Mouse (Mus musculus) thymus, adult 18-20 months (tissue): ENCODE results near the gene Dact1.

Experiments used
- DNase-seq, 2 experiments: peaks; one replicate each; pipeline ENCODE4 v3.0.0; 2022; ENCODE audit warnings: mixed read lengths in 2 of 2

The Dact1 gene

DNA sequence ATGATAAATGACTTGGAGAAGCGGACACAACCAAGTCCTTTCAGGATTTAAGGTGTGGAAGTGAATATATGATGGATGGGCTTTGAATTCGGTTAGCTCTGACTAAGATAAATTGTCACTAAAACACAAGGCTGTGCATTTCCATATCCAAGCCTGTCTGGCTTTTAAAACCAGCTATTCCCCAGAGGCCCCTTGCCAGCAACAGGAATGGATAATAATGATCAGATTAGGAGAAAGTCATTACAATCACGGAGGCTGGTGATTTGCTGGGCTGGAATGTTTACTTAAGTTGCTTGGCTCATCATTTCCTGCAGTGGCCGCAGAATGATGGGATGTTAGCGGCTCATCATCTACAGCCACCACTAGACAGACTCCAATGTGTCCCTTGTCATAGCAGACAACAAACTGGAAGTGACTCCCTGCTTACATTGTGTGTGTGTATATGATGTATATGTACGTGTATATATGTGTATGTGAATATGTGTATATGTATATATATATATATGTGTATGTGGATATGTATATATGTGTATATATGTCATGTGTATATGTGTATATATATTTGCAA, 28.3 kb downstream of the Dact1 start:
- no peak for DNase-seq

GRCm38 (mm10) chr12:71339142-71339848, 29.6 kb downstream of the Dact1 start:
- no peak for DNase-seq

DNA sequence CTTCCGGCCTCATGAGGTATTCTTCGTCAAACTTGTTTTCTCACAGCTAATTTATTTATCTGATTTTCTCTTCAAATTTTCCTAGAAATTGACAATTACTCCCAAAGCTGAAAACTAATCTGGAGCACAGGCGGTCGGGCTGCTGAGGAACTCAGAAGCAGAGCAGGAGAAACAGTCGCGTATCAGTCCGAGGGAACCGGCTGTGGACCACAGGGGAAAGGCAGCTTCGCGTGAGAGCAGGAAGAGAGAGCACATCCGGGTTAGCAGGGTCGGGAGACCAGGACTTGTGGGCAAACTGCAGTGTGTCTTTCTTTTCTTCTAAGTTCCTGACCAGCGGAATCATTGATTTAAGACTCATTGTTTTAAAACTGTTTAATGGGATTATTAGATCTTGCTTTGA, 32.7 kb downstream of the Dact1 start:
- DNase-seq, result peak; percentile 11 to 24

- no peak for DNase-seq
Observed at GRCm38 (mm10) chr12:71345471-71345870, 35.8 kb downstream of the Dact1 start.

GRCm38 (mm10) chr12:71346071-71346470, 36.4 kb downstream of the Dact1 start:
- no peak for DNase-seq

DNA sequence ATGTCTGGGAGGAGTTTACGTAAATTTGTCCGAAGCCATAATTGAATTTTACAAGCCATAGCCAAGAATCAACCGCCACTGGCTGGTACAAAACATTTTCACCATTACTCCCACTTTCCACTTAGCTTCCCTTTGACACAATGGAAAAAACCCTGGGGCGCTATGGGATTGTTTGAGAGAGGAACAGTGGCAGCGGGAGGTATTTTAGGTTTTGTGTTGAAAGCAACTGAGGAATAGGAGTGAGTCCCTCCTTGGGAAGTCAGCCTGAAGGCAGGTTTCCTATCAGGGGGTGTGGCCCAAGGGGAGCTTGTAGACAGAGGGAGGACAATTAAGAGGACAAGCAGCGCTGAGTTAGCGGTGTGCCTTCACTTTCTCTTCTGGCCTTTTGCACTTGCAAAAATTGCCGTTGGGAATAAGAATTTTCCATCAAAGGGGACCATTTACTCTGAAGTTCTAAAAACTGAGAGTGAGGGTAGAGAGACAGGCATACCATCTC, 38.8 kb downstream of the Dact1 start:
- no peak for DNase-seq

DNA sequence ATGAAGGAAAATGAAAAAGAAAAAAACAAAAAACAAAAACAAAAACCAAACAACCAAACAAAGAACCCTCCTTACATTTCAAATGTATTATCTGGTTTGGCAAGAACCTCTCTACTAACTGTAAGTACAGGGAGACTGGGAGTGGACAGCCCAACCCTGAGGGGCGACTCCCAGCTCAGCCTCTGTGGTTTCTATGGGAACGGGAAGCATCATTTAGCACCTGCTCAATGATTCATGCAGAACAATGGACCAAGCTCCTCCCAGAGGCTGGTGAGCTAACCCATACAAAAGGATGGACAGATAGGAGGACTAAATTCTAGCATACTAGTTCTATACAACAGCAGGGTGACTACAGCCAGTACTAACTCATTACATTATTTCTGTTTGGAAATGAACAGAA, 40.4 kb downstream of the Dact1 start:
- no peak for DNase-seq

DNA sequence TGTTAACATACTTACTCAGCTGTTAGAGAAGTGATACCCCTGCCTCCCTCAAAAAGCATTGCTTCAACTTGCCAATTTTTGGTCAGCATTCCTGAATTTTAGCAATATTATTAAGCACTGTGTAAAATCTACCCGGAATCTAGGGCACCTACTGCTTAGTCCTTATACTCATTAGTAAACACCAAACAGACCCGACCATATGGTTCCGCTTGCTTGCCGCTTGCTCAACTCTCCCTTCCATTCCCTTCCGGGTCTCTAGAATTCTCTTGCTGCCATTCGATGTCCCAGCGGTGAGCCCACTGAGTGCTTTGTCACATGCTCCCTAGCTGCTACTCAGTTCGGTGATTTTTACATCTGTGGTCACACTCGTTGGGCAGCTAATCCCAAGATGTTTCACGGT, 45.0 kb downstream of the Dact1 start:
- DNase-seq, result no peak

DNA sequence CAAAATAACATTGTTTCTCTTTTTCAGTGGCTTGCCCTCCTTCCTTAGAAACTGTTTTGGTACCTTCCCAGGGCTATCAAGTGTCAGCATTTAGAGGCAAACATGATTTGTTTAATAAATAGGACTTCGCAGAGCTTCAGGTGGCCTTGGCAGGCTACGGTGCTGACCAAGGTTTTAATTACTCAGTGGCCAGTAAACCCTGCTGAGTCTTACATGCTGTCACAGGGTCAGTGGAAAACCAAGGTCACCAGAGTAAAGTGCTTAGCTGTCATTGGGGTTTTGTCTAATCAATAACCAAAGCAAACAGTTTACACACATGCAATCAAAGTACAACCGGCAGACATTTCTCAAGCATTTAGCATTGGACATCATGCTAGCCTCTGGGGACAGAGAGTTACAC, 45.4 kb downstream of the Dact1 start:
- DNase-seq, result no peak

DNA sequence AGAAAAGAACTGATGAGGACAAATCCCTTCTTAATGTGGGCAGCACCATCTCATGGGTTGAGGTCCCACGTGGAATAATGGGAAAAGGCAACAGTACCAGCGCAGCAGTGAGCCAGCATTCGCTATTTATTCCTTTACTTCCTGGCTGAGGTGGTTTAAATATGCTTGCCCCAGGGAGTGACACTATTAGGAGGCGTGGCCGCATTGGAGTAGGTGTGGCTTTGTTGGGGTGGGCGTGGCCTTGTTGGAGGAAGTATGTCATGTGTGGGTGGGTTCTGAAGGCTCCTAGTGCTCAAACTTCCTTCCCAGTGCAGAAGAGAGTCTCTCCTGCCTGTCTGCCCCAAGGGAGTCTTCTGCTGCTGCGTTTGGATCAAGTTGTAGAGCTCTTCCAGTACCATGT, 51.9 kb downstream of the Dact1 start:
- peak in 1 of 2 experiments; percentile 4 for DNase-seq

DNA sequence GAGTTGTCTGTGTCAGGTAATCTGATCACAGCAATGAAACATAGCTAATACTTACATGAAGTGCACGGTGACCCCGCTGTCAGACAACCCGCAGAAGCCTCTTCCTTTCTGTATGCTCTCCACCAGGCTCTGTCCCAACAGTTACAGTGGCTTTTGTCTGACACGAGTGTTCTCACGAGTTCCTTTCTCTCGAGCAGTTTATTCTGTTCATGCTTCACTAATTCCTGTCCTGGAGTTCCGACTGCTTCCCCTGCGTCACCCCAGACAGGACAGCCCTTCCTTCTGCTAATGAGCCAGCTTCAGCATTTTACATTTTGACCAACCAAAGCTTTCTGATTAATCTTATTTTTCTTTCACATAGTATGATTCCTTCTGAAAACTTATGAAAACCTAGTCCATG, 52.7 kb downstream of the Dact1 start:
- DNase-seq, result no peak

DNA sequence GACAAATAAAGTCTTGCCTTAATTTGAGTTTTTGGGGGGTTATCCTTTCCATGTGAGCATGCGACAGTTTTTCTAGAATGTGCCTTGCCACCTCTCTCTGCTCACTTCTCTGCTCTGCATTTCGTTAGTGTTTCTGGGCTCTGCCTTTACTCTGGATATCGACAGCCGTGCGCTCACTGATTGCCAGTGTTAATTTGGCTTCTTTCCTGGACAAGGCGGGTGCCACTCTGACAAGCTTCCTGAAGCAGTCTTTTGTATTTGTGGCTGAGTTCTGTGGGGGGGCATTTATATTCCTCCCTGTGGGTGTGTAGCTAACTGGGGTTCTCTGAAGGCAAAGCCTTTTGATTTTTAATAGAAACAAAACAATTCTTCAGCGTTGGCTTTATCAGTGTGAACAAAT, 54.4 kb downstream of the Dact1 start:
- DNase-seq, result no peak

GRCm38 (mm10) chr12:71364531-71364930, 54.8 kb downstream of the Dact1 start:
- no peak for DNase-seq

- no peak for DNase-seq
Observed at GRCm38 (mm10) chr12:71365208-71365607, 55.5 kb downstream of the Dact1 start.

- DNase-seq, result no peak
Observed at GRCm38 (mm10) chr12:71366175-71366574, 56.5 kb downstream of the Dact1 start.

GRCm38 (mm10) chr12:71368631-71369030, 58.9 kb downstream of the Dact1 start:
- no peak for DNase-seq
